Mouse (Mus musculus) bone marrow macrophage, adult 2 months (primary cell): ENCODE results near the gene Pik3cb. TPM values are rescaled to one million over a fixed set of nuclear protein-coding genes. Genes with fewer than 3 reads are reported as not detected.
A peak's percentile ranks its signal among the peaks of the same experiment; 100 is the strongest.

Experiments used
- H3K27ac ChIP-seq: 2 replicates; pipeline ENCODE4 v1.5.1; 2012; ENCODE audit warnings: low read depth, low read length; ENCODE audit not compliant: insufficient read depth
- H3K4me1 ChIP-seq: 2 replicates; pipeline ENCODE4 v1.6.1; 2012; ENCODE audit warnings: low read length; ENCODE audit not compliant: control insufficient read depth, insufficient read depth
- H3K4me3 ChIP-seq: 2 replicates; pipeline ENCODE4 v1.5.1; 2012; ENCODE audit warnings: mild to moderate bottlenecking, low read length, moderate library complexity; ENCODE audit not compliant: insufficient read depth
- CTCF ChIP-seq: IDR thresholded peaks from 2 replicates; pipeline ENCODE4 v1.5.1; 2012; ENCODE audit warnings: low read depth, mild to moderate bottlenecking, low read length, moderate library complexity
- POLR2A ChIP-seq: IDR thresholded peaks from 2 replicates; pipeline ENCODE4 v1.6.1; 2012; ENCODE audit warnings: mild to moderate bottlenecking, low read depth, low read length, borderline replicate concordance
- polyA plus RNA-seq: library from polyadenylated mRNA; stranded (reverse); fragments of >200 nt; gene quantifications from 2 replicates; pipeline ENCODE4 v1.2.4, GENCODE M21; 2012; ENCODE audit not compliant: missing spikeins, insufficient read depth, insufficient read length

Gene Pik3cb
- polyA plus RNA-seq, 1 experiment, result 15.6 TPM

DNA sequence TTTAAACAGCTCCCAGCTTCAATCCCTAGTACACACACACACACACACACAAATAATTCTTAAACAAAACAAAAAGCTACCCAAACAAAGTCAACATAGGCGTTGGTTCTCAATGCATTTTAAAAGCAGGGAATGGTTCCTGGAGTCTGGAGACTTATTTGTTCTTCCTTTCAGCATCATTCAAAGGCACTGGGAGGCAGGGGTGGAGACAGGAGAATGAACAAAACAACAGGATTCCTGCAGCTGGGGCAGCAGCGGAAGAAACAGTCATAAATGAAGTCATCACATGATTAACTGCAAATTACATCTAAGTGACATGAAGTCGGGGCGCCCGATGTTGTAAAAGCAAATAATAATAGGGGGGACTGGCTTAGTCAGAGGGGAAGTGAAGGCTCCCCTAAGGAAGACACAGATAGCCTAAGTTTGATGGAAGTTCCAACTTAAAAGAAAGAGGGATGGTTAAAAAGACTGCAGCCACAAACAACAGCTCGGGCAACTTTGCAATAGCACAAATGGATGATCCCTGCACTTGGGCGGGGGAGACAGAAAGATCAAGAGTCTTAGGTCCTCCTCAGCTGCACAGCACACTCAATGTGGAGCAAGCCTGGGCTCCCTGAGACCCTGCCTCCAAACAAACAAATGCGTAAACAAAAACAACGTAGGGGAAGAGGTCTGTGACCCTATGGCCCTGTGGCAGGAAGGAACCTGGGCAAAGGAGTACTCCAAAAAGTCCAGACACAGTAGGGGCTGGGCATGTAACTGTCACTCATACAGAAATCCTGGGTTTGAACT is 12.5 kb upstream of the Pik3cb start:
- Histone ChIP-seq H3K4me1 (peaks cover 17% of the 10 kb centered on the region), H3K27ac (peak overlapping the region; percentile 41)
- TF ChIP-seq POLR2A (no peak), CTCF (no peak)

DNA sequence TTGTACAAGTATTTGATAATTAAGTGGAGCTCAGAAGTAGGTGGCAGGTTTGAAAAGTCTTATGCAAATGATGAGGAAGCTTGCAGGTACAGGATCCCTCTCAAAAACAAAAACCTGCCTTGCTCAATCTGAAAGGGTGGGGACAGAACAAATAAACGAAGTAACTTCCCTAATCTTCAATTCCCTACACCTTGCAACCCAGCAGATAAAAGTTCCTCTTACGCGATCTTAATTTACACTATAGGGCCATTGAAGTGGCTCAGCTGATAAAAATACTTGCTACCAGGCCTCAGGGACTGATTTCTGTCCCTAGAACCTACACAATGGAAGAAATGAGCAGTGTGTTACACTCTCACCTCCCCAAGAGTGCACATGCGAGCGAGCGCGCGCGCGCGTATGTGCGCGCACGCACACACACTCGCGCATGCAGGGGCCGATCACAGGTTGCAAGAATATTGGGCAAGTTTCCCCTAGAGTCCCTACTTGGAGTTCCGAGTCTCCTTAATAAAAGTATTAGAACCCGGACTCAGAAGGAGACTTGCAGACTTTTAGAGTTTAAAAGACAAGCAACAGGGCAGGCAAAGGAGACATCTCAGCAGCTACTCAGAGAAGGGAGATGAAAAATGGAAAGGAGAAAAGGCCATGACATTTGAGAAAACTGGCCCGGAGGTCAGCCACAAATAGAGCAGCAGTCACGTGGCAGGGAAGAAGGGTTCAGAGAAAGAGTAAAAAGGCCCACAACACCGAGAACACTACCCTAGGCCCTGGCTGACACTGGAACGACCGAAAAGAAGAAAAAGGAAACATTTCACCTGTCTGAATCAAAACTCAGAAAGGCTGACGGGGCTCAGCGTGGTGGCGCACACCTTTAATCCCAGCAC is 6.7 kb upstream of the Pik3cb start:
- H3K4me1 ChIP-seq, result peaks cover 28% of the 10 kb centered on the region
- no peak overlapping the region for H3K4me3 ChIP-seq
- TF ChIP-seq POLR2A (no peak), CTCF (no peak)
- H3K27ac ChIP-seq, result no peak overlapping the region

More for the DNA sequence above, 12.5 kb upstream of the Pik3cb start:
- H3K4me3 ChIP-seq, result no peak overlapping the region

DNA sequence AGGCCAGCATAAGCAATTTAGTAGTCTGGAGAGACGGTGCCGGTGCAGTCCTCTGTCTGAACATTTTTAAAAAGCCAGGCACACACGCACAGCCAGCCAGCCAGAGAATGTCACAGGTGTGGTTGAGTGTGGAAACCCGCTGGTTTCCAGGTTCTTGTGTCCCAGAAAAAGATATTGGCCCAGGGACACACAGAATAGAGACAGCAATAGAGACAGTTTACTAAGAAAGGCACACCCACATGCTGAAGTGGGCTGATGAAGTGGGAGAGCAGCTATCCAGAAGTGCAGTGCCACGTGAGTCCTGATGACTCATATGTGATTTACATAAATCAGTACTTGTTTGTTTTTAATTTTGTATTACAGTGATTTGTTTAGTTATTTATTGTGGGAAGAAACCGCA is 5.3 kb upstream of the Pik3cb start:
- TF ChIP-seq POLR2A (no peak), CTCF (0 out of 2 replicates have a peak, but pooled peaks have one; percentile 22)
- Histone ChIP-seq H3K4me3 (no peak overlapping the region), H3K27ac (peak overlapping the region; percentile 28; the same call in 1 of the 2 replicates), H3K4me1 (peaks cover 35% of the 10 kb centered on the region)

DNA sequence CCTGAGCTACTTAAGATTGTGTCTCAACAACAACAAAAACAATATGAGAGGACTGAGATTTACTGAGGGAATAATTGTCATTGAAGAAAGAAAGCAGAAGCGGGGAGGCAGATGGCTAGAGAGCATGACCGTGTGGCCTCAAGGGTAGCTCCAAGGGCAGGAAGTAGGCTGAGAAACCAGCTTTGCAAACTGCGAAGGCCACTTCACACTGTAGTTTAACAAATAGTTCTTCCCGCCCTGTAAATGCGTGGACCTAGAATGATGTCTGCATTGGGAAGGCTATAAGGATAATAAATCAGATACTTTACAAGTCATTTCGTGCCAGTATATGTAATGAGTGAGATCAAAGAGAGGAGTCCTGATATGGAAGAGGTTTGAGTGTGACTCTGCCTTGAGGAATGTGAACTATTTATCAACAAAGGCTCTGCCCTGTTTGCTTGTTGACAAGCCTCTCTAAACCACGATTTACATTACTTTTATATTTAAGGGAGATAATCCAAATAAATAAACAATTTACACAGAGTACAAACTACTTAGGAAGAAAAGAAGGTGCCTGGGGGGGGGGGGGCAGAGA is 4.1 kb upstream of the Pik3cb start:
- no peak for TF ChIP-seq CTCF
- no peak for TF ChIP-seq POLR2A
- Histone ChIP-seq H3K4me3 (no peak overlapping the region), H3K4me1 (peaks cover 35% of the 10 kb centered on the region), H3K27ac (no peak overlapping the region)

DNA sequence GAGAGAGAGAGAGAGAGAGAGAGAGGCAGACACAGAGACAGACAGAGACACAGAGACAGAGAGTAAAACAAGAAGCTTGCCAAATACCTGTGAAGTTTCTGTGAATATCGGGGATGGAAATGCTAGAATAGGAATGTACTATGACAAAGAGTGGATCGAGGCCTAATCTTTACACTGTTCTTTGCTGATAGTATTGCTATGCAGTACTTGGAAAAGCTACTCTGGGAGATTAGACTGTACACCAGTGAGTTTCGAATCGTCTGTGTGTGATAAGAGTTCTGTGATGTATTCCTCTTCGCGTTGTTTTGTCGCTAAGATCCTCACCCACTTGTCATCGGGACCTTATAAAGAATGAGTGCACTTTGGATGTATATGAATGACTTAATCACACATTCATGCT is 1.2 kb upstream of the Pik3cb start:
- TF ChIP-seq POLR2A, result no peak
- TF ChIP-seq CTCF, result no peak
- Histone ChIP-seq H3K27ac (no peak overlapping the region), H3K4me1 (peaks cover 44% of the 10 kb centered on the region), H3K4me3 (no peak overlapping the region)

DNA sequence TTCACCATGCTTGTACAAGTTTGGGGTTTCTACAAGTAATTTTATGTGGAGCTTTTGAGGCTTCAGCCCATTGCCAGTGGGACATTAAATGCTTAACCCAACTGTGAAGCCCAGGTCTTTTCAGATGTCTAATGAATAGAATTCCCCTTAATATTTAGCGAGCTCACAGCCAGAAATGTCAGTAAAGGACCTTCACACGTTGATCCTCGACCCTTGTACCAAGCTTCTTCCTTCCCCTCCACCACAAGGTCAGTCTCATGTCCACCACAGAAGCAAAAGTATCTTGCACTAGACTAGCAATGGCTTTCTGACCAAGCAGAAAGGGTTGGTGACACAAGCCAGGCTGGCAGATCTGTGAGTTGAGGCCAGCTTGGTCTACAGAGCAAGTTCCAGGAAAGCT is 750 bp upstream of the Pik3cb start:
- Histone ChIP-seq H3K4me1 (peaks cover 41% of the 10 kb centered on the region), H3K27ac (no peak overlapping the region), H3K4me3 (no peak overlapping the region)
- TF ChIP-seq CTCF (no peak), POLR2A (no peak)

DNA sequence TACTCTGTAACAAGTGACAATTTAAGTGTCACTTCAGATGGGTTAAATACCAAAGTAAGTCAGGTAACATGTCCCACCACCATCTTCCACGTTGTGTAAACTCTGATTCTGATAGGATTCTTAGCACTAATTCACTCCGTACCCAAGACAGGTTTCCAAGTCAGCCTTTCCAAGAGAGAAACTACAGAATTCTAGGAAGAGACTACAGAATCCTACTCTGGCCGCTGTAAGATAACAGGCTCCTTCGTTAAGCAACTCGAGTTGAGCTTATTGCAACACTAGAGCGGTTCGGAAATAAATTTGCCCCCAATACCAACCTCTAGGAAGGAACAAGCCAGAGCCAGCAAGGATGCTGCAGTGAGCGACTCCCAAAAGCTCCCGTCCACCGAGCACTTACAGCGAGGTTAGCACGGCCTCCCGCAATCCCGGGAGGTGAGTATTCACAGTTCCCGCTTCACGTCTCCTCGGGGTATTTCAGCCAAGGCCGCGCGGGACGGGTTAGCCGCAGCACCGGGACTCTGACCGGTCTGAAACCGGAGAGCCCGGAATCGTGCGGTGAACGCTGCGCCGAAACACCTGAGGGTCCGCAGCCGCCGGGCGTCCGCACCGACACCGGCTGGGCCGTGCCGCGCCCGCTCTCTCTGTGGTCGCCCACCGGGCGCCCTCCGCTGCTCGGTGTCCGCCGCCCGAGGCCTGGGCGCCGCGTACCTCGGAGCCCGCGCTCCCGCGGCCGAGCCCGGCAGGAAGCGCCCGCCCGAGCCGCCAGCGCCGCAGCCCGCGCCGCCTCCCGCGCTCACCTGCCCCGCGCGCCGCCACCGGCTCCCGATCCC is 1.0 kb downstream of the Pik3cb start:
- peaks cover 33% of the 10 kb centered on the region for H3K4me1 ChIP-seq
- peak overlapping the region; percentile 82 for H3K4me3 ChIP-seq
- no peak for TF ChIP-seq CTCF
- TF ChIP-seq POLR2A, result no peak
- H3K27ac ChIP-seq, result peak overlapping the region; percentile 45

DNA sequence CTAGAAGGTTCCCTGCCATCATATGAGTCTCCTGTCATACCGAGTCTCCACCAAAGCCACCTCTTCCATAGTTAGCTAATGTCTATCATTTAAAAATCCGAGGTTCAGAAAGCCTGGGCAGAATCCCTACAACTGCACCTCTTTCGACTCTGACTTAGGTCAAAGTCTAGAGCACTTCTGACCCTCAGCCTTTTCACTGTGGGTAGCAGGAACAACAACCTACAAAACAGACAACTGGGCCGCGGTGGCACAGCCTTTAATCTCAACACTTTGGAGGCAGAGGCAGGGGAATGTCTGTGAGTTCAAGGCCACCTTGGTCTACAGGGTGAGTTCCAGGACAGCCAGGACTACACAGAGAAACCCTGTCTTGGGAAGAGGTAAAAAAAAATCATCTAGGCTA is 3.1 kb downstream of the Pik3cb start:
- TF ChIP-seq CTCF, result no peak
- no peak for TF ChIP-seq POLR2A
- no peak overlapping the region for H3K27ac ChIP-seq
- no peak overlapping the region for H3K4me3 ChIP-seq
- peaks cover 32% of the 10 kb centered on the region for H3K4me1 ChIP-seq

DNA sequence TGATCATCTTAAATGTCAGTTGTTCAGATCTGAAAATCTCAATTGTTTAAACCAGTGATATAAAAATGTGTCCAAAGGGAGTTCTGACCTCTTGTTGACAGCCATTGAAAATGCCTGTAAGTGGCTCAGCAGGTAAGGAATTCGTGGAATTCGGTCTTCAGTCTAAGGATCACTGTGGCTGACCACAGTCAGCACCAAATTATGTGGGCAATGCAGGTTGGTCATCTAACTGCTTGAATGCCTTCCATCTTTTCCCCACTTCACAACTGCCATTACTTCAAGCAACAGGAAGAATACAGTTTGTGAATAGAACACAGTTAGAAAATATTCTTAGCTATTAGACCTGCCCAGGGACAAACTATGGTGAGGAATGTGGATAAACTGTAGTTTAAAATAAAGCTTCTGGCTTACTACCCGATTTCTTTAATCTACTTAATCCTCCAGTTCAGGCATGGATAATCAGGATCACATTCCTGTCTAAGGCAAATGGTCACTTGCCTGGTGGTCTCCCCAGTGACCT is 8.4 kb downstream of the Pik3cb start:
- H3K4me1 ChIP-seq, result peaks cover 31% of the 10 kb centered on the region
- H3K4me3 ChIP-seq, result no peak overlapping the region
- TF ChIP-seq POLR2A, result no peak
- TF ChIP-seq CTCF, result no peak
- H3K27ac ChIP-seq, result no peak overlapping the region
